Mouse (Mus musculus): ENCODE data around the gene Cst10. TPM values are rescaled to one million over a fixed set of nuclear protein-coding genes. Genes with fewer than 3 reads are reported as not detected.

Cst10 gene
- total RNA-seq (2023), result not detected

DNA sequence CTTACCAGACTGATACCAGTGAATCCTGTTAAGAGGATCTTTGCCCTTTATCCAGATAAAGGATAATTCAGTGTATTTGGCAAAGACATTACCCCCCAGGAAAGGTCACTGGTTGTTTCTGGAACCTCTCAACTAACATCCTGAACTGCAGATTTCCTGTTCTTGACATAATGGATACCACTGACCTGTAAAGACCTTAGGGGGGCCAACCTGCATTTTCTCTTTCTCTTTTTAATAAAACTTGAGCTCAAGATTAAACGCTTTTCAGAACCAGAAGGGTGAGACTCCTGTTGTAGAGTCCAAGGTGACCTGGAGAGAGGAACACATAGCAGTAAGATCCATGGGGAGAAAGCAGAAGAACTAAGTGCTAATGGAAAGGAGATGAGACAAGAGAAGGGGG is at the start of gene Cst10:
Cst10 (plus strand) TSS at position 301 of the 400 bp plus-strand sequence.

Measured in monocyte, adult 59 days (primary cell).